Mouse (Mus musculus) MEL (cell line): ENCODE results near the gene Wdr46. TPM values are rescaled to one million over a fixed set of nuclear protein-coding genes. Genes with fewer than 3 reads are reported as not detected.

Experiments used
- DNase-seq: peaks from one replicate; pipeline ENCODE4 v3.0.0; 2011; ENCODE audit warnings: low read depth, low spot score
- H3K27ac ChIP-seq: 2 replicates; pipeline ENCODE4 v1.5.1; 2012; ENCODE audit warnings: low read depth, mild to moderate bottlenecking, control low read depth, low read length, moderate library complexity; ENCODE audit not compliant: control insufficient read depth
- H3K27me3 ChIP-seq, 2 experiments: fragments of 150-350 bp in 1 of 2; sonication (generic) in 1 of 2; 2 replicates each; pipeline ENCODE4 v1.6.1; 2012; ENCODE audit warnings: low read length in 2 of 2, mild to moderate bottlenecking in 2 of 2, improper control_type of control experiment in 1 of 2, moderate library complexity in 1 of 2; ENCODE audit not compliant: insufficient read depth in 2 of 2, control insufficient read depth in 1 of 2
- H3K36me3 ChIP-seq, 2 experiments: 2 replicates each; pipeline ENCODE4 v1.6.1; 2012 to 2014; ENCODE audit warnings: low read length in 2 of 2, improper control_type of control experiment in 1 of 2, inconsistent platforms in 1 of 2, mild to moderate bottlenecking in 1 of 2; ENCODE audit not compliant: insufficient read depth in 2 of 2, control insufficient read depth in 1 of 2
- H3K4me1 ChIP-seq, 2 experiments: fragments of 150-350 bp in 1 of 2; sonication (generic) in 1 of 2; 2 replicates each; pipeline ENCODE4 v1.6.1; 2012; ENCODE audit warnings: low read length in 2 of 2, improper control_type of control experiment in 1 of 2, mild to moderate bottlenecking in 1 of 2; ENCODE audit not compliant: insufficient read depth in 2 of 2, control insufficient read depth in 1 of 2
- H3K4me3 ChIP-seq, 2 experiments: fragments of 150-350 bp in 1 of 2; sonication (generic) in 1 of 2; 2 replicates each; pipeline ENCODE4 v1.5.1; 2012; ENCODE audit warnings: low read depth in 2 of 2, low read length in 2 of 2, mild to moderate bottlenecking in 2 of 2, moderate library complexity in 2 of 2, control low read depth in 1 of 2, improper control_type of control experiment in 1 of 2; ENCODE audit not compliant: control insufficient read depth in 1 of 2, insufficient read depth in 1 of 2
- H3K79me2 ChIP-seq: 2 replicates; pipeline ENCODE4 v1.6.1; 2012; ENCODE audit warnings: mild to moderate bottlenecking, low read length, moderate library complexity; ENCODE audit not compliant: control insufficient read depth, poor library complexity, insufficient read depth
- H3K9ac ChIP-seq: 2 replicates; pipeline ENCODE4 v1.6.1; 2012; ENCODE audit warnings: low read depth, mild to moderate bottlenecking, control low read depth, low read length, moderate library complexity; ENCODE audit not compliant: control insufficient read depth, poor library complexity, severe bottlenecking
- H3K9me3 ChIP-seq: fragments of 150-350 bp; sonication (generic); replicated peaks from 2 replicates; pipeline ENCODE4 v1.6.1; 2012; ENCODE audit warnings: mild to moderate bottlenecking, low read length, improper control_type of control experiment, moderate library complexity; ENCODE audit not compliant: insufficient read depth
- CHD2 ChIP-seq: IDR thresholded peaks from 2 replicates; pipeline ENCODE4 v1.6.1; 2011; ENCODE audit warnings: low read length, improper control_type of control experiment
- CTCF ChIP-seq, 3 experiments: IDR thresholded peaks in 2 of 3; conservative IDR thresholded peaks in 1 of 3; 2 replicates each; pipeline ENCODE4 v1.5.1; 2011 to 2012; ENCODE audit warnings: low read length in 3 of 3, low read depth in 2 of 3, mild to moderate bottlenecking in 2 of 3, improper control_type of control experiment in 1 of 3, inconsistent platforms in 1 of 3, mixed read lengths in 1 of 3, moderate library complexity in 1 of 3; ENCODE audit not compliant: control insufficient read depth in 1 of 3, insufficient read depth in 1 of 3, poor library complexity in 1 of 3, severe bottlenecking in 1 of 3
- EP300 ChIP-seq, 2 experiments: IDR thresholded peaks; 2 replicates each; pipeline ENCODE4 v1.6.1; 2011; ENCODE audit warnings: improper control_type of control experiment in 2 of 2, low read length in 2 of 2, low read depth in 1 of 2, mild to moderate bottlenecking in 1 of 2
- JUND ChIP-seq: IDR thresholded peaks from 2 replicates; pipeline ENCODE4 v1.6.1; 2011; ENCODE audit warnings: low read depth, mild to moderate bottlenecking, improper control_type of control experiment, low read length
- MAFK ChIP-seq: IDR thresholded peaks from 2 replicates; pipeline ENCODE4 v1.6.1; 2011; ENCODE audit warnings: low read depth, mild to moderate bottlenecking, low read length, improper control_type of control experiment, borderline replicate concordance
- POLR2A ChIP-seq, 2 experiments: IDR thresholded peaks; 2 replicates each; pipeline ENCODE4 v1.6.1; 2011 to 2012; ENCODE audit warnings: low read length in 2 of 2, mild to moderate bottlenecking in 2 of 2, control low read depth in 1 of 2, improper control_type of control experiment in 1 of 2, low read depth in 1 of 2, moderate library complexity in 1 of 2; ENCODE audit not compliant: control insufficient read depth in 1 of 2, insufficient read depth in 1 of 2, poor library complexity in 1 of 2
- POLR2AphosphoS2 ChIP-seq: IDR thresholded peaks from 2 replicates; pipeline ENCODE4 v1.6.1; 2011; ENCODE audit warnings: low read length, improper control_type of control experiment
- RAD21 ChIP-seq: IDR thresholded peaks from 2 replicates; pipeline ENCODE4 v1.6.1; 2011; ENCODE audit warnings: mild to moderate bottlenecking, low read depth, low read length, improper control_type of control experiment
- SIN3A ChIP-seq: IDR thresholded peaks from 2 replicates; pipeline ENCODE4 v1.6.1; 2012; ENCODE audit warnings: low read length, improper control_type of control experiment, inconsistent platforms
- SMC3 ChIP-seq: IDR thresholded peaks from 2 replicates; pipeline ENCODE4 v1.6.1; 2011; ENCODE audit warnings: low read depth, low read length, improper control_type of control experiment
- TAL1 ChIP-seq: IDR thresholded peaks from 2 replicates; pipeline ENCODE4 v1.6.1; 2012; ENCODE audit warnings: mild to moderate bottlenecking, inconsistent platforms, low read length, moderate library complexity, mixed read lengths
- TCF12 ChIP-seq: IDR thresholded peaks from 2 replicates; pipeline ENCODE4 v1.6.1; 2014; ENCODE audit warnings: low read depth, mild to moderate bottlenecking, inconsistent platforms, low read length, improper control_type of control experiment, moderate library complexity
- ZMIZ1 ChIP-seq: IDR thresholded peaks from 2 replicates; pipeline ENCODE4 v1.6.1; 2012; ENCODE audit warnings: low read depth, mild to moderate bottlenecking, inconsistent platforms, low read length, improper control_type of control experiment, moderate library complexity
- polyA plus RNA-seq, 2 experiments: library from polyadenylated mRNA; stranded (reverse) in 1 of 2; unstranded in 1 of 2; fragments of >175 nt in 1 of 2; fragments of >200 nt in 1 of 2; gene quantifications; 2 replicates each; pipeline versions ENCODE4 v1.2.1 to v1.2.4; 2012; ENCODE audit warnings: low replicate concordance in 2 of 2, low read depth in 1 of 2; ENCODE audit not compliant: insufficient read length in 2 of 2, insufficient read depth in 1 of 2, missing spikeins in 1 of 2
- total RNA-seq: library from RNA; depleted of rRNA; stranded (reverse); fragments of 300-350 nt; gene quantifications from 2 replicates; pipeline ENCODE4 v1.2.3, GENCODE M21; 2012

The Wdr46 gene
- total and polyA plus RNA-seq, 3 experiments, result 100 to 131 TPM; not detected in 1

- H3K27me3 ChIP-seq, result no peaks in the 10 kb centered on the region
- peaks cover 2 to 25% of the 10 kb centered on the region in 2 experiments for H3K4me1 ChIP-seq
- no peak for DNase-seq
- H3K36me3 ChIP-seq, result peaks cover 0 to 8% of the 10 kb centered on the region in 2 experiments; a peak in 2 of 4 replicates
- H3K79me2 ChIP-seq, result peaks cover 24% of the 10 kb centered on the region
- no peak overlapping the region for H3K9ac ChIP-seq
- H3K9me3 ChIP-seq, result no peaks in the 10 kb centered on the region
- no peak overlapping the region for H3K27ac ChIP-seq
- no peak overlapping the region for H3K4me3 ChIP-seq
- TF ChIP-seq TAL1 (no peak), TCF12 (no peak), POLR2A (IDR thresholded peaks at IDR 0.05; ENCODE audit: control insufficient read depth in 1 of 2, insufficient read depth in 1 of 2, low read depth in 1 of 2, low read length in 2 of 2, poor library complexity in 1 of 2) (peak in 1 of 2 experiments; percentile 23; a peak in 1 of 4 replicates), MAFK (no peak), EP300 (IDR thresholded peaks at IDR 0.05; ENCODE audit: low read depth in 1 of 2, low read length in 2 of 2) (no peak), POLR2AphosphoS2 (no peak), SMC3 (0 out of 2 replicates have a peak, but pooled peaks have one; percentile 25), CTCF (IDR thresholded peaks at IDR 0.05 in 2 of 3, conservative IDR thresholded peaks at IDR 0.05 in 1 of 3; ENCODE audit: control insufficient read depth in 1 of 3, insufficient read depth in 1 of 3, low read depth in 2 of 3, low read length in 3 of 3, poor library complexity in 1 of 3, severe bottlenecking in 1 of 3) (peak; percentile 26 to 51 (median 50); a peak in 5 of 6 replicates), RAD21 (peak; percentile 36), SIN3A (no peak), JUND (no peak)
These were observed 14.1 kb upstream of the Wdr46 start for GRCm38 (mm10) chr17:33926207-33926932.

GRCm38 (mm10) chr17:33928251-33928947 lies 12.1 kb upstream of the Wdr46 start:
- TF ChIP-seq CHD2 (no peak), ZMIZ1 (0 out of 2 replicates have a peak, but pooled peaks have one; percentile 7)
- no peak for DNase-seq
- Histone ChIP-seq H3K4me1 (peaks cover 2 to 24% of the 10 kb centered on the region in 2 experiments), H3K27ac (peak overlapping the region; percentile 56), H3K9me3 (no peaks in the 10 kb centered on the region), H3K36me3 (peaks cover 0 to 8% of the 10 kb centered on the region in 2 experiments; a peak in 2 of 4 replicates), H3K4me3 (peak overlapping the region; percentile 74 to 78), H3K79me2 (peaks cover 24% of the 10 kb centered on the region), H3K27me3 (no peaks in the 10 kb centered on the region), H3K9ac (peak overlapping the region; percentile 75)
